Mouse (Mus musculus) kidney, embryonic 16.5 days (tissue): ENCODE measurements around the gene Hsd17b13. TPM values are rescaled to one million over a fixed set of nuclear protein-coding genes. Genes with fewer than 3 reads are reported as not detected.
"Not testable (repeated sequence)": the region's sequence is repeated elsewhere in the genome, so short reads cannot be mapped to it uniquely, and the experiment has no call there.

Source experiments
- ATAC-seq: fragments of 200-750 bp; cut with Nextera tagmentation; 2 replicates; pipeline ENCODE4 v1.8.0; 2017; ENCODE audit warnings: moderate TSS enrichment; ENCODE audit not compliant: low FRiP score, low TSS enrichment
- H3K27ac ChIP-seq: fragments of 300-500 bp; sonication (generic); 2 replicates; pipeline ENCODE4 v1.5.1; 2014; ENCODE audit warnings: low read length
- H3K27me3 ChIP-seq: fragments of 300-500 bp; sonication (generic); 2 replicates; pipeline ENCODE4 v1.6.1; 2014; ENCODE audit warnings: low read length, control low read depth, mixed read lengths; ENCODE audit not compliant: insufficient read depth
- H3K36me3 ChIP-seq: fragments of 300-500 bp; sonication (generic); 2 replicates; pipeline ENCODE4 v1.6.1; 2014; ENCODE audit warnings: low read length, control low read depth, mixed read lengths; ENCODE audit not compliant: insufficient read depth
- H3K4me1 ChIP-seq: fragments of 300-500 bp; sonication (generic); 2 replicates; pipeline ENCODE4 v1.6.1; 2014; ENCODE audit warnings: low read length, control low read depth, mixed read lengths; ENCODE audit not compliant: insufficient read depth
- H3K4me2 ChIP-seq: fragments of 300-500 bp; sonication (generic); replicated peaks from 2 replicates; pipeline ENCODE4 v1.6.1; 2014; ENCODE audit warnings: low read depth, low read length
- H3K4me3 ChIP-seq: fragments of 300-500 bp; sonication (generic); 2 replicates; pipeline ENCODE4 v1.5.1; 2014; ENCODE audit warnings: mild to moderate bottlenecking, low read length
- H3K9ac ChIP-seq: fragments of 300-500 bp; sonication (generic); replicated peaks from 2 replicates; pipeline ENCODE4 v1.6.1; 2014; ENCODE audit warnings: low read length
- H3K9me3 ChIP-seq: fragments of 300-500 bp; sonication (generic); 2 replicates; pipeline ENCODE4 v1.6.1; 2016; ENCODE audit warnings: low read length, control low read depth
- WGBS: fragments of 180-500 bp; shearing (Covaris S2); extraction: QIAGEN DNeasy Blood & Tissue Kit; methylation state at CpG from one replicate; pipeline ENCODE4 v1.1.7; 2014; 5-methylcytosine and 5-hydroxymethylcytosine counted together
- polyA plus RNA-seq: library from polyadenylated mRNA; unstranded; fragments of >200 nt; fragmentation: Nextera tagmentation; extraction: Ambion mirVana; gene quantifications from 2 replicates; pipeline ENCODE4 v1.2.1, GENCODE M21; 2015

The Hsd17b13 gene
- 0.18 and 0.20 TPM in 2 replicates for polyA plus RNA-seq

DNA sequence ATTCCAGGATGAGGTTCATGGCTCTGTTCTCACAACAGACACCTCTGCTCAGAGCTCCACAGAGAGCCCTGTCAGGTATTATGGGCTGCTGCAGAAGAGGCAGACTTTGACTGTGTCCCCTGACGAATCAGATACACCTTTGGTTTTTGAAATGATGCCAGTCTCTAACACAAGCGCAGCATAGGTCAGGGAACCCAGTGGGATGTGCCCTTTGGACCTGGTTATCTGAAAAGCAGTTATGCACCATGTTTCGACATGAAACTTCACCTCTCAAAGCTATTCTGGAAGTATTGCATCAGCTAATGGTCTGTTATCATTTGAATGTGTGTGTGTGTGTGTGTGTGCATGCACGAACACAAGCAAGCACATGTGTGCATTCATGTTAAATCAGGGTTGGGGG, at the start of gene Hsd17b13:
TSS of gene Hsd17b13 (minus strand) at position 114 of the 400 bp plus-strand sequence.
- Histone ChIP-seq H3K4me1 (no peaks in the 10 kb centered on the region), H3K27me3 (no peaks in the 10 kb centered on the region), H3K4me2 (no peak within 1 kb of the TSS), H3K9me3 (no peaks in the 10 kb centered on the region), H3K36me3 (no peaks in the 10 kb centered on the region), H3K4me3 (no peak within 1 kb of the TSS), H3K9ac (no peak within 1 kb of the TSS), H3K27ac (no peak within 1 kb of the TSS)
- ATAC-seq: no peak
- 81% methylated on average over 4 of the region's 4 CpGs for WGBS

DNA sequence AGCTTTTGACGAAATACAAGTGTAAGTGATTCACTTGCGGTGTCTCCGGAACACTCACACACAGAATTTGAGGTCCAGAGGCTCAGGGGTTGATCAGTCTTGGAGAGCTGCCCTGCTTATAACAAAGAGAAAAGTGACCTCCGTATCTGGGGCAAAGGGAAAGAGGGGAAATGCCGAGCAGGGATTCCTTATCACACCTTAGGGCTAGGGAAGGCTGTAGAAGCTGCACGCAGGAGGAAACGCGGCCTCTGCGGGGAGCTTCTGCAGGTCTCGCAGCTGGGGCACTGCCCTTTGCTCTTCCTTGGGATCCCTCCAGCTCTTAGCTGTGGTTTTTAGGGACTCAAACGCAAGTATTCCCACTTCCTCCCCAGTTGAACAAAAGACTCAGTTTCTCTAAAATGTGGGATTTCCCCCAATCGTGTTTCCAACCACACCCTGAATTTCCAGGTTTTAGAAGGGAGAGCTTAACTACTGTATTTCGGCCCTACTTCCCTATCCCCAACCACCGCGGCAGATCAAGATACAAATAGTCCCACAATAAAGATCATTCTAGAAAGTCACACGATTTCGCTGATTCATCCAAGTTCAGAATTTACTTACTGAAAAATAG, 48.1 kb upstream of the Hsd17b13 start:
- no peak overlapping the region for H3K4me2 ChIP-seq
- WGBS: 53% methylated on average over 17 of the region's 17 CpGs
- H3K4me3 ChIP-seq: no peak overlapping the region
- no peaks in the 10 kb centered on the region for H3K36me3 ChIP-seq
- no peak overlapping the region for H3K27ac ChIP-seq
- H3K9ac ChIP-seq: no peak overlapping the region
- no peaks in the 10 kb centered on the region for H3K9me3 ChIP-seq
- no peak for ATAC-seq
- H3K27me3 ChIP-seq: no peaks in the 10 kb centered on the region
- peaks cover 14% of the 10 kb centered on the region for H3K4me1 ChIP-seq

DNA sequence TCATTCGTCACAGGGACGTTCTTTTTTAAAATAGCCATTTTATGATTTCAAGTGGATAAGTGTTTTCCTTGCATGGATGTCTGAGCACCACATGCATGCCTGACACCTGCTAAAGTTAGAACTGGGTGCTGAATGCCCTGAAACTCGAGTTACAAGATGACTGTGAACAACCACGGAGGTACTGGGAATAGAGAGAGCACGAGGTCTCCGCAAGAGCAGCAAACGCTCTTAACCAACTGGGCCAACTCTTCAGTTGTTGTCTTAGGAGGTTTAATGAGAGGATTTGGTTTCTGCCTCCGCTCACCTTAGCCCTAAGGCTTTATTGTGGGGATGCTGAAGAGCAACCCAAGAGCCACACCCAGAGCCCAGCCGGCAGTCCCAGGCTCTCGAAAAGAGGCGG, 47.6 kb upstream of the Hsd17b13 start:
- no peak overlapping the region for H3K4me3 ChIP-seq
- WGBS: 52% methylated on average over 11 of the region's 11 CpGs
- no peak for ATAC-seq

DNA sequence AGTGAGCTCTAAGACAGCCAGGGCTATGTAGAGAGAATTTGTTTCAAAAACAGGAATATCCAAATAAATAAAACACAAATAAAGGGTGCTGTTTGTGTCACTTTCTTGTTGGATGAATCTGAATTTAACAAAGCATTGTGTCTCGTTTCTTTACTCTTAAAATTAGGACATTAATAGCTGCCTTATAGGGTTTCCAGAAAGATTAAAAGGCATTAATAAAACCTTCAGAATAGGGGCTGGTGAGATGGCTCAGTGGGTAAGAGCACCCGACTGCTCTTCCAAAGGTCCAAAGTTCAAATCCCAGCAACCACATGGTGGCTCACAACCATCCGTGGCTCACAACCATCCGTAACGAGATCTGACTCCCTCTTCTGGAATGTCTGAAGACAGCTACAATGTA, 47.0 kb upstream of the Hsd17b13 start:
- H3K4me3 ChIP-seq, H3K27ac ChIP-seq, H3K36me3 ChIP-seq, H3K9ac ChIP-seq, H3K9me3 ChIP-seq, H3K4me2 ChIP-seq, ATAC-seq, H3K27me3 ChIP-seq: not testable (repeated sequence)
- WGBS: 55% methylated on average over 5 of the region's 5 CpGs
- H3K4me1 ChIP-seq: peaks cover 24% of the 10 kb centered on the region

More for the DNA sequence above, 47.6 kb upstream of the Hsd17b13 start:
- Histone ChIP-seq H3K4me1 (peaks cover 19% of the 10 kb centered on the region), H3K27ac (no peak overlapping the region), H3K9me3 (no peaks in the 10 kb centered on the region), H3K9ac (no peak overlapping the region), H3K4me2 (no peak overlapping the region), H3K27me3 (no peaks in the 10 kb centered on the region), H3K36me3 (no peaks in the 10 kb centered on the region)

DNA sequence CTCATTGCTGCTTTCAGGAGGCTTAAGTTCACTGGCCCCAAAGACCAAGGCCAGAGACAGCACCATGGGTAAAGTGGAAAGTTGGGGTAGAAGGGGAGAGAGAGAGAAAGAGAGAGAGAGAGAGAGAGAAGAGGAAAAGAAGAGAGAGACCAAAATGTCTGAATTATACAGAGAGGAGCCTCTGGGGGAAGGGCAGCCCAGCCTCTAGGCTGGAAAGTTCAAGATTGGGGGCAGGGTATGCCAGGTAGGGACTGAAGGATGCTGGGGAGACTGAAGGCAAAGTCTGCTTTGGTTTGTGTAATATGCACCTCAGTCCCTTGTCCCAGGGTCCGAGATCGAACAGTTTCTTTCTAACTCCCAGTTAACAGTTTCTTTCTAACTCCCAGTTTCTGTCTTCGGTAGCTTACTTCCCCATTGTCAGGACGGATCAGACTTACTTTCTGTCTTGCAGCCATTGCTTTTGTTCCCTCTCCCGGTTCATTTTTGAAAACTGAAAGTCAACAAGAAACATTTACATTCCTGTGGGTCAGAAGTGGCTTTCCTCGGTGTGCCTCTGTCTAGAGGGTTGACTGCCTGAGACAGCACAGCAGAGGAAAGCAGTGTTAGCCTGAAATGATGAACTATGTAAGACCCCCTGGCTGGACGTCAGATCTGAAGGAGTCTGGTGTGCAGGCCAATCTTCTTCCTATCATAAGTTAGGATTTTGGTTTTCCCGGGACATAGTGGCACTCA, 46.2 kb upstream of the Hsd17b13 start:
- no peak overlapping the region for H3K4me3 ChIP-seq

DNA sequence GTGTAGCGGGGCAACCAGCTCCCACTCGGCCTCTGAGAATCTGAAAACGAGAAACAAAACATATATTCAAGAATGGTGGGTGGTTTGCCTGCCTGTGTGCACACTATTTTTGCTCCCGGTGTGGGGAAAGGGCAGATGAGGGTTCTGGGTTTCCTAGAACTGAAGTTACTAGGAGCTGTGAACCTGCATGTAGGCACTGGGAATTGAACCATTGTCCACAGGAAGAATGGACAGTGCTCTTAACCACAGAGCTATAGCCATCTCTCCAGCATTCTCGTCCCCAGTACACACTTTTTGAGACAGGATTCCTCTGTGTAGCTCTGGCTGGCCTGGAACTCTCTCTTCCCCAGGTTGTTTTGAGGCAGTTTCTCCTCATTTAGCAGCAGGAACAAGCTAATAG, 45.3 kb upstream of the Hsd17b13 start:
- H3K27me3 ChIP-seq: no peaks in the 10 kb centered on the region
- 19% methylated on average over 5 of the region's 5 CpGs for WGBS
- H3K9me3 ChIP-seq: no peaks in the 10 kb centered on the region
- peaks cover 26% of the 10 kb centered on the region for H3K4me1 ChIP-seq
- H3K4me3 ChIP-seq: no peak overlapping the region
- H3K36me3 ChIP-seq: peaks cover 7% of the 10 kb centered on the region
- ATAC-seq: no peak
- peak overlapping the region; percentile 77 for H3K4me2 ChIP-seq
- no peak overlapping the region for H3K9ac ChIP-seq
- H3K27ac ChIP-seq: peak overlapping the region; percentile 96; the same call in 1 of the 2 replicates

More for the DNA sequence above, 46.2 kb upstream of the Hsd17b13 start:
- Histone ChIP-seq H3K36me3 (no peaks in the 10 kb centered on the region), H3K4me2 (no peak overlapping the region), H3K9ac (no peak overlapping the region), H3K27me3 (no peaks in the 10 kb centered on the region), H3K27ac (no peak overlapping the region), H3K9me3 (no peaks in the 10 kb centered on the region), H3K4me1 (peaks cover 24% of the 10 kb centered on the region)
- WGBS: 80% methylated on average over 8 of the region's 8 CpGs
- ATAC-seq: no peak

DNA sequence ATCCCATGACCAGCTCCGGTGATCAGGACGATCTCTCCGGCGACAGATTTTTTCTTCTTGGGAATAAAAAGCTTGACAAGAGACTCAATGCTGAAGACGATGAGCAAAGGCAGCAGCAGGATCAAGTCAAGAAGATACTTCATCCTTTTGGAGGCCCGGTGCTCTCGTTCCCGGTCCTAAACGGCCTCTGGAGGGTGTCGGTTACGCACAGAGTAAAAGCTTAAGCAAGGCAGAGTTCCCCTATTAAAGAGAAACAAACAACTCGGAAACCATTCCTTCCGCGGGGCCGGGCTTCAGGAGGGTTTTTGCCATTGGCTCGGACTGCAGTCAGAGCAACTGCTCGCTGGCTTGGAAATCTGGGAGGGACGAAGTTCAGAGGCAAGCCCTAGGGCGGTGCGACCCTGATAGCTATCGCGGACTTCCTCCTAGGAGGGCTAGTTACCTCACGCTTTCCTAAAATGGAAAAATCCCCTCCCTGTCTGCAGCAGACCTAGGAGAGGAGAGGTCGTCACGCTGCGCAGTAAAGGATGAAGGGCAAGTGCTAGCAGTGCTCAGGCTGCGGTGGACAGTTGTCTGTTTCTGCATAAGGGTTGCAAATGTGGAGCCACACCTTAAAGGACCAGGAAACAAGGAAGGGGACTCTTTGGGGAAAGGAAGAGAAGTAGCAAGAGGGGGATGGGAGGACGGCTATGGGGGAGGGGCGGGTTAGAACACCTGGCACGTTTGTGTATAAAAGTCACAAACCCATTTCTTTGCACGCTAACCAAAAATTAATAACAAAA, 44.6 kb upstream of the Hsd17b13 start, which contains the start of gene Hsd17b11:
TSS of gene Hsd17b11 (minus strand) at position 323 of the 782 bp plus-strand sequence.
- peak; percentile 98 for ATAC-seq
- peaks cover 26% of the 10 kb centered on the region for H3K4me1 ChIP-seq
- H3K9ac ChIP-seq: peak within 1 kb of the TSS; percentile 87
- peaks cover 14% of the 10 kb centered on the region for H3K36me3 ChIP-seq
- H3K27me3 ChIP-seq: no peaks in the 10 kb centered on the region
- WGBS: under 1% methylated on average over 31 of the region's 31 CpGs
- H3K9me3 ChIP-seq: no peaks in the 10 kb centered on the region
- H3K4me2 ChIP-seq: peak within 1 kb of the TSS; percentile 77
- peak within 1 kb of the TSS; percentile 75 for H3K4me3 ChIP-seq
- H3K27ac ChIP-seq: peak within 1 kb of the TSS; percentile 96

DNA sequence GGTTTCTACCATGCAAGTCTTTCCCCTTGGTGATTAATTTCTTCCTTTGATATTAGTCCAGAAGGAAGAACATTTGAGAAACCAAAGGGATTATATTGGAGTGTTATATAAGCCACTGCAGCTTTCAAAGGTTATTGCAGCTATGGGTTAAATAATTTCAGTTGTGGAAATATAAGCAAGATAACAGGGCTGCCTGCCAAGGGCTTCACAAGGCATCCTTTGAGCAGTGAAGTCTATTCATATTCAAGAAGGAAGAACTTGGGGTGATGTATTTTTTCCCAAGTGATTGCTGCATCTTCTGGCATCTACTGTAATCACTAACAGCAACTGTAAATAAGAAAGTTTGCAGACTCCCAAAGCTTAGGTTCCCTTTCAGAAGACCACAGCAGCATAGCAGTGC, 34.2 kb upstream of the Hsd17b13 start:
- ATAC-seq: no peak

DNA sequence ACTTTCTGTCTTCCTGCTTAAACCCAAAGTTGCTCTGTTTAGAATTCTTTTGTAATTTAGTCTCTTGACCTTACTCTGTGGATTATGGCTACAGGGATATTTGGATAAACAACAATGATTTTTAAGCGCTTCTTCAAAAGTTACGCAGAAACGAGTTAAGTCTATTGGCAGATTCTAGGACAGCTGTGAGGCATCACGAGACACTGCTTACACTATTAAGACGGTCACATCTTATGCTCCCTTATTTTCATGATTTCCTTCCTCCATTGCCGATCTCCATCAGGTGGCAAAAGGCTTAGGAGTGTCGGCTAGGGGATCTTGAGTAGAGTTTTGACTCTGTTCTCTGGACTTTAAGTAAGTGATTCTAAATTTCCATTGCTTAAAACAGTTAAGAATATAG, 33.1 kb upstream of the Hsd17b13 start:
- peaks cover 8% of the 10 kb centered on the region; the same call in 1 of the 2 replicates for H3K36me3 ChIP-seq
- no peak overlapping the region for H3K4me3 ChIP-seq
- no peak for ATAC-seq
- no peaks in the 10 kb centered on the region for H3K9me3 ChIP-seq
- H3K9ac ChIP-seq: no peak overlapping the region
- 82% methylated on average over 7 of the region's 7 CpGs for WGBS
- no peak overlapping the region for H3K27ac ChIP-seq
- no peaks in the 10 kb centered on the region for H3K4me1 ChIP-seq
- no peaks in the 10 kb centered on the region for H3K27me3 ChIP-seq
- H3K4me2 ChIP-seq: no peak overlapping the region

More for the DNA sequence above, 34.2 kb upstream of the Hsd17b13 start:
- no peak overlapping the region for H3K27ac ChIP-seq
- H3K4me2 ChIP-seq: no peak overlapping the region
- no peaks in the 10 kb centered on the region for H3K9me3 ChIP-seq
- 0 out of 2 replicates have a peak, but pooled peaks cover 8% of the 10 kb centered on the region for H3K36me3 ChIP-seq
- H3K9ac ChIP-seq: no peak overlapping the region
- no peaks in the 10 kb centered on the region for H3K4me1 ChIP-seq
- no peaks in the 10 kb centered on the region for H3K27me3 ChIP-seq
- no peak overlapping the region for H3K4me3 ChIP-seq
